Mouse (Mus musculus) limb, embryonic 13.5 days (tissue): Measurements from ENCODE around the gene Nhlh2. TPM values are rescaled to one million over a fixed set of nuclear protein-coding genes. Genes with fewer than 3 reads are reported as not detected.
A peak's percentile ranks its signal among the peaks of the same experiment; 100 is the strongest.

Source experiments
- ATAC-seq: fragments of 200-750 bp; cut with Nextera tagmentation; 2 replicates; pipeline ENCODE4 v1.8.0; 2017; ENCODE audit warnings: low read depth, moderate number of reproducible peaks, moderate TSS enrichment; ENCODE audit not compliant: low FRiP score
- H3K27ac ChIP-seq: fragments of 300-500 bp; sonication (generic); 2 replicates; pipeline ENCODE4 v1.5.1; 2015; ENCODE audit warnings: inconsistent platforms, mild to moderate bottlenecking, moderate library complexity
- H3K27me3 ChIP-seq: fragments of 300-500 bp; sonication (generic); 2 replicates; pipeline ENCODE4 v1.6.1; 2015; ENCODE audit warnings: mild to moderate bottlenecking, inconsistent platforms
- H3K36me3 ChIP-seq: fragments of 300-500 bp; sonication (generic); 2 replicates; pipeline ENCODE4 v1.6.1; 2015; ENCODE audit warnings: inconsistent platforms, mild to moderate bottlenecking, moderate library complexity
- H3K4me1 ChIP-seq: fragments of 300-500 bp; sonication (generic); 2 replicates; pipeline ENCODE4 v1.6.1; 2015; ENCODE audit warnings: inconsistent platforms
- H3K4me2 ChIP-seq: fragments of 300-500 bp; sonication (generic); replicated peaks from 2 replicates; pipeline ENCODE4 v1.6.1; 2015; ENCODE audit warnings: inconsistent platforms, mild to moderate bottlenecking, moderate library complexity
- H3K4me3 ChIP-seq: fragments of 300-500 bp; sonication (generic); 2 replicates; pipeline ENCODE4 v1.5.1; 2015; ENCODE audit warnings: moderate library complexity, mild to moderate bottlenecking, inconsistent platforms
- H3K9ac ChIP-seq: fragments of 300-500 bp; sonication (generic); 2 replicates; pipeline ENCODE4 v1.6.1; 2015; ENCODE audit warnings: mild to moderate bottlenecking, inconsistent platforms
- H3K9me3 ChIP-seq: fragments of 300-500 bp; sonication (generic); 2 replicates; pipeline ENCODE4 v1.6.1; 2016; ENCODE audit warnings: inconsistent platforms
- WGBS: fragments of 180-500 bp; shearing (Covaris S2); methylation state at CpG from one replicate; pipeline ENCODE4 v1.1.7; 2015; 5-methylcytosine and 5-hydroxymethylcytosine counted together
- polyA plus RNA-seq: library from polyadenylated mRNA; unstranded; fragments of >200 nt; fragmentation: Nextera tagmentation; extraction: Ambion mirVana; gene quantifications from 2 replicates; pipeline ENCODE4 v1.2.1, GENCODE M21; 2015

The Nhlh2 gene
- polyA plus RNA-seq, 1 experiment from 2014 or later: 0.04 TPM

DNA sequence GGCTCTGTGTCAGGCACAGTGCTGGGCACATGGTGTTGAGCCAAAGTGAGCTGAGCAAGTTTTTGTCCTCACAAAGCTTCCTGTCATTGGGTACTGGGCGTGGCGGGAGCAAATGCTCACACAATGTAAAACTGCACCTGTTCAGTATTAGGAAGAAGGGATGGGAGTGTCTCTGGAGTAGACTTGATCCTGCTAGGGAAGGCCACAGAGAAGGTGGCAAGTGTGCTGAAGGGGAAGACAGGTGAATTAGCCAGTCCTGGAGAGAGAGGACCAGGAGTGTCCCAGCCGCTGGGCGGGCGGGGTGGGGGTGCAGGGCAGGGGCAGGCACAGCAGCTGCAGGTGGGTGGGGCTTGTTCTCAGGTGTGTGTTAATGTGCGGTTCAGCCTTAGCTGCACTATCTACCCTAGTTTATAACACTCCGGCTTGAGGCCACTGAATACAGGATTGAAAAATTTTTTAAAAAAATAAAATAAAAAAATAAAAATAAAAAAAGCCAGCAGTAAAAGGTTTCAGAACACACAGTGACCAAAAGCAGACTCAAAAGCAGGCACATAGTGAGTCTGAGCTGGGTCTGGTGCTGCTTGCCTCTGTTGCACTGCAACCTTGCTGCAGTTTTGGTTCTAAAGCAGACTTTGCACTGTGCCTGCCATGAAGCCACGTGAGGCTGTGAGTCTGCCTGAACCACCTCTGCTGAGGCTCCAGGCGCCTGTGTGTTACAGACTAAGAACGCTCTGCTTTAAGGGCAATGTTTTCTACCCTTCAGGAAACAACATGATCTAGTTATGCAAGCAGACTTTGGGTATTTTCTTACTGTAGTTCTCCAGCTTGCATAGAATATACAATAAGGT lies 53.6 kb downstream of the Nhlh2 start:
- 0 out of 2 replicates have a peak, but pooled peaks have one; percentile 19 for ATAC-seq
- Histone ChIP-seq H3K4me2 (no peak overlapping the region), H3K4me1 (peaks cover 5% of the 10 kb centered on the region), H3K9me3 (no peaks in the 10 kb centered on the region), H3K9ac (no peak overlapping the region), H3K4me3 (no peak overlapping the region), H3K27me3 (peaks cover 4% of the 10 kb centered on the region; the same call in 1 of the 2 replicates), H3K36me3 (no peaks in the 10 kb centered on the region), H3K27ac (no peak overlapping the region)
- WGBS: 74% methylated on average over 10 of the region's 10 CpGs

GRCm38 (mm10) chr3:102064566-102064965 lies 54.7 kb downstream of the Nhlh2 start:
- Histone ChIP-seq H3K9me3 (no peaks in the 10 kb centered on the region), H3K36me3 (no peaks in the 10 kb centered on the region), H3K9ac (no peak overlapping the region), H3K4me2 (no peak overlapping the region), H3K4me1 (peaks cover 5% of the 10 kb centered on the region), H3K27ac (no peak overlapping the region), H3K4me3 (no peak overlapping the region), H3K27me3 (peaks cover 7% of the 10 kb centered on the region; the same call in 1 of the 2 replicates)
- 78% methylated on average over 6 of the region's 6 CpGs for WGBS
- ATAC-seq: no peak

Other genes starting within 250 kb of the Nhlh2 start
- 1.3 and 1.5 TPM in 2 replicates for gene Mab21l3, start 161.1 kb upstream of the Nhlh2 start, polyA plus RNA-seq
- 6.0 and 6.4 TPM in 2 replicates for gene Slc22a15, start 85.6 kb upstream of the Nhlh2 start, polyA plus RNA-seq
- gene Casq2, start 76.3 kb downstream of the Nhlh2 start, polyA plus RNA-seq: 35.1 and 38.5 TPM in 2 replicates
- 17.2 and 19.8 TPM in 2 replicates for gene Vangl1, start 194.6 kb downstream of the Nhlh2 start, polyA plus RNA-seq